Mouse (Mus musculus) kidney, embryonic 14.5 days (tissue): Measurements from ENCODE around the gene Piezo1. TPM values are rescaled to one million over a fixed set of nuclear protein-coding genes. Genes with fewer than 3 reads are reported as not detected.
"Not testable (repeated sequence)": the region's sequence is repeated elsewhere in the genome, so short reads cannot be mapped to it uniquely, and the experiment has no call there.

Experiments used
- ATAC-seq: fragments of 200-750 bp; cut with Nextera tagmentation; 2 replicates; pipeline ENCODE4 v1.8.0; 2017; ENCODE audit warnings: moderate number of reproducible peaks, mild to moderate bottlenecking, moderate TSS enrichment, moderate library complexity; ENCODE audit not compliant: low FRiP score, low TSS enrichment
- H3K27ac ChIP-seq: fragments of 300-500 bp; sonication (generic); 2 replicates; pipeline ENCODE4 v1.5.1; 2014; ENCODE audit warnings: low read depth, mild to moderate bottlenecking, low read length, moderate library complexity, mixed read lengths
- H3K27me3 ChIP-seq: fragments of 300-500 bp; sonication (generic); 2 replicates; pipeline ENCODE4 v1.6.1; 2014; ENCODE audit warnings: mild to moderate bottlenecking, low read length; ENCODE audit not compliant: control insufficient read depth, insufficient read depth
- H3K36me3 ChIP-seq: fragments of 300-500 bp; sonication (generic); 2 replicates; pipeline ENCODE4 v1.6.1; 2014; ENCODE audit warnings: low read length, mixed read lengths; ENCODE audit not compliant: control insufficient read depth, insufficient read depth
- H3K4me1 ChIP-seq: fragments of 300-500 bp; sonication (generic); 2 replicates; pipeline ENCODE4 v1.6.1; 2014; ENCODE audit warnings: low read length, mixed read lengths; ENCODE audit not compliant: control insufficient read depth, insufficient read depth
- H3K4me2 ChIP-seq: fragments of 300-500 bp; sonication (generic); replicated peaks from 2 replicates; pipeline ENCODE4 v1.6.1; 2014; ENCODE audit warnings: low read depth, mild to moderate bottlenecking, low read length
- H3K4me3 ChIP-seq: fragments of 300-500 bp; sonication (generic); 2 replicates; pipeline ENCODE4 v1.5.1; 2014; ENCODE audit warnings: mild to moderate bottlenecking, low read length
- H3K9ac ChIP-seq: fragments of 300-500 bp; sonication (generic); 2 replicates; pipeline ENCODE4 v1.6.1; 2014; ENCODE audit warnings: low read depth, mild to moderate bottlenecking, low read length, moderate library complexity
- H3K9me3 ChIP-seq: fragments of 300-500 bp; sonication (generic); 2 replicates; pipeline ENCODE4 v1.6.1; 2016; ENCODE audit warnings: low read length; ENCODE audit not compliant: control insufficient read depth
- WGBS: fragments of 180-500 bp; shearing (Covaris S2); extraction: QIAGEN DNeasy Blood & Tissue Kit; methylation state at CpG from one replicate; pipeline ENCODE4 v1.1.7; 2014; 5-methylcytosine and 5-hydroxymethylcytosine counted together
- polyA plus RNA-seq: library from polyadenylated mRNA; unstranded; fragments of >200 nt; fragmentation: Nextera tagmentation; extraction: Ambion mirVana; gene quantifications from 2 replicates; pipeline ENCODE4 v1.2.1, GENCODE M21; 2014

Piezo1 gene
- polyA plus RNA-seq, 1 experiment from 2014 or later: 17.9 TPM

- H3K9me3 ChIP-seq: no peaks in the 10 kb centered on the region
- H3K4me2 ChIP-seq: no peak overlapping the region
- no peak overlapping the region for H3K27ac ChIP-seq
- H3K9ac ChIP-seq: no peak overlapping the region
- no peak for ATAC-seq
- peaks cover 40% of the 10 kb centered on the region for H3K4me1 ChIP-seq
- WGBS: 61% methylated on average over 9 of the region's 9 CpGs
- H3K36me3 ChIP-seq: peaks cover 52% of the 10 kb centered on the region
- H3K27me3 ChIP-seq: no peaks in the 10 kb centered on the region
- no peak overlapping the region for H3K4me3 ChIP-seq
These were observed 22.4 kb upstream of the Piezo1 start for GRCm38 (mm10) chr8:122573577-122573976.

- H3K4me3 ChIP-seq, H3K9me3 ChIP-seq, ATAC-seq, H3K9ac ChIP-seq, H3K27ac ChIP-seq, H3K4me2 ChIP-seq, H3K27me3 ChIP-seq: not testable (repeated sequence)
- H3K36me3 ChIP-seq: peaks cover 52% of the 10 kb centered on the region
- 61% methylated on average over 4 of the region's 4 CpGs for WGBS
- peaks cover 40% of the 10 kb centered on the region for H3K4me1 ChIP-seq
These were observed 22.0 kb upstream of the Piezo1 start for GRCm38 (mm10) chr8:122573176-122573575.

- 91% methylated on average over 3 of the region's 3 CpGs for WGBS
These were observed 21.6 kb upstream of the Piezo1 start for GRCm38 (mm10) chr8:122572751-122573150.

GRCm38 (mm10) chr8:122571750-122572267 is 20.7 kb upstream of the Piezo1 start:
- H3K4me3 ChIP-seq: no peak overlapping the region
- H3K27ac ChIP-seq: no peak overlapping the region
- H3K27me3 ChIP-seq: no peaks in the 10 kb centered on the region
- peaks cover 52% of the 10 kb centered on the region for H3K36me3 ChIP-seq
- WGBS: 91% methylated on average over 17 of the region's 17 CpGs
- H3K4me1 ChIP-seq: peaks cover 39% of the 10 kb centered on the region
- no peak overlapping the region for H3K9ac ChIP-seq
- no peaks in the 10 kb centered on the region for H3K9me3 ChIP-seq
- no peak for ATAC-seq
- H3K4me2 ChIP-seq: no peak overlapping the region

More at GRCm38 (mm10) chr8:122572751-122573150, 21.6 kb upstream of the Piezo1 start:
- no peak overlapping the region for H3K9ac ChIP-seq
- no peak overlapping the region for H3K4me2 ChIP-seq
- H3K27me3 ChIP-seq: no peaks in the 10 kb centered on the region
- H3K4me3 ChIP-seq: no peak overlapping the region
- no peak for ATAC-seq
- H3K4me1 ChIP-seq: peaks cover 40% of the 10 kb centered on the region
- H3K9me3 ChIP-seq: no peaks in the 10 kb centered on the region
- peaks cover 52% of the 10 kb centered on the region for H3K36me3 ChIP-seq
- H3K27ac ChIP-seq: no peak overlapping the region

- Histone ChIP-seq H3K9ac (no peak overlapping the region), H3K36me3 (peaks cover 52% of the 10 kb centered on the region), H3K27me3 (no peaks in the 10 kb centered on the region), H3K4me3 (no peak overlapping the region), H3K9me3 (no peaks in the 10 kb centered on the region), H3K4me1 (peaks cover 43% of the 10 kb centered on the region), H3K27ac (no peak overlapping the region), H3K4me2 (no peak overlapping the region)
- no peak for ATAC-seq
- 87% methylated on average over 11 of the region's 11 CpGs for WGBS
These were observed 20.0 kb upstream of the Piezo1 start for GRCm38 (mm10) chr8:122571153-122571552.

GRCm38 (mm10) chr8:122569996-122570395 is 18.9 kb upstream of the Piezo1 start:
- Histone ChIP-seq H3K4me1 (peaks cover 31% of the 10 kb centered on the region), H3K9ac (no peak overlapping the region), H3K9me3 (no peaks in the 10 kb centered on the region), H3K27ac (no peak overlapping the region), H3K36me3 (peaks cover 52% of the 10 kb centered on the region), H3K4me3 (no peak overlapping the region; the same call in 1 of the 2 replicates), H3K4me2 (peak overlapping the region; percentile 58; the same call in 1 of the 2 replicates), H3K27me3 (no peaks in the 10 kb centered on the region)
- ATAC-seq: no peak
- 94% methylated on average over 16 of the region's 16 CpGs for WGBS

GRCm38 (mm10) chr8:122569329-122569728 is 18.2 kb upstream of the Piezo1 start:
- peaks cover 25% of the 10 kb centered on the region for H3K4me1 ChIP-seq
- no peak overlapping the region for H3K27ac ChIP-seq
- no peaks in the 10 kb centered on the region for H3K9me3 ChIP-seq
- H3K4me2 ChIP-seq: peak overlapping the region; percentile 58
- H3K4me3 ChIP-seq: peak overlapping the region; percentile 97
- H3K36me3 ChIP-seq: peaks cover 49% of the 10 kb centered on the region
- peak overlapping the region; percentile 91 for H3K9ac ChIP-seq
- ATAC-seq: no peak
- H3K27me3 ChIP-seq: no peaks in the 10 kb centered on the region
- 74% methylated on average over 9 of the region's 9 CpGs for WGBS

GRCm38 (mm10) chr8:122568881-122569309 is 17.8 kb upstream of the Piezo1 start:
- H3K27ac ChIP-seq: no peak overlapping the region
- no peak for ATAC-seq
- WGBS: 12% methylated on average over 10 of the region's 10 CpGs
- H3K27me3 ChIP-seq: no peaks in the 10 kb centered on the region
- peaks cover 47% of the 10 kb centered on the region for H3K36me3 ChIP-seq
- H3K4me2 ChIP-seq: peak overlapping the region; percentile 58
- no peaks in the 10 kb centered on the region for H3K9me3 ChIP-seq
- H3K9ac ChIP-seq: peak overlapping the region; percentile 91
- peak overlapping the region; percentile 97 for H3K4me3 ChIP-seq
- H3K4me1 ChIP-seq: peaks cover 24% of the 10 kb centered on the region

- peaks cover 41% of the 10 kb centered on the region for H3K36me3 ChIP-seq
- H3K9me3 ChIP-seq: no peaks in the 10 kb centered on the region
- peak overlapping the region; percentile 95 for H3K27ac ChIP-seq
- no peaks in the 10 kb centered on the region for H3K27me3 ChIP-seq
- peak; percentile 56 for ATAC-seq
- peak overlapping the region; percentile 91 for H3K9ac ChIP-seq
- H3K4me3 ChIP-seq: peak overlapping the region; percentile 97
- H3K4me1 ChIP-seq: peaks cover 24% of the 10 kb centered on the region
- under 1% methylated on average over 34 of the region's 34 CpGs for WGBS
- peak overlapping the region; percentile 58 for H3K4me2 ChIP-seq
These were observed 17.0 kb upstream of the Piezo1 start for GRCm38 (mm10) chr8:122568109-122568504.
